Mouse (Mus musculus) bone marrow macrophage, adult 2 months (primary cell): Measurements from ENCODE around the gene Gins1.
"Not testable (repeated sequence)": the region's sequence is repeated elsewhere in the genome, so short reads cannot be mapped to it uniquely, and the experiment has no call there.

Experiments used
- CTCF ChIP-seq: IDR thresholded peaks from 2 replicates; pipeline ENCODE4 v1.5.1; 2012; ENCODE audit warnings: low read depth, mild to moderate bottlenecking, low read length, moderate library complexity
- POLR2A ChIP-seq: IDR thresholded peaks from 2 replicates; pipeline ENCODE4 v1.6.1; 2012; ENCODE audit warnings: mild to moderate bottlenecking, low read depth, low read length, borderline replicate concordance

DNA sequence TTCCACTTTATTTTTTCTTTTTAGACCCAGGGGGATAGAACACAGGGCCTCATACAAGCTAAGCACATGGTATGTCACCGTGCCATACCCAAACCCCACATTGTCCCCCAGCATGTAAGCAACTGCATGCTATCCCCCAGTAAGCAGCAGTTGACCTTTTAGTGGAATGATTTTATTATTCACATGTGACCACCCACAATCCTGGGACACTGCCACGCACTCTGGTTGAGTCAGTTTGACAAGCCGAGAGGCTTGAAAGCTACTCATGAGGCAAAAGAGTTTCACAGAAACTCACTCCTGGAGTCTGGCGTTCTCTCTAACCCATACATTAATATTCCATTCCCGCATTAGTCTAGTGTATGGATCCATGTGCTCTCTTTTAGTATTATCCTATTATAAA, 42.1 kb downstream of the Gins1 start:
- not testable (repeated sequence) for TF ChIP-seq POLR2A, CTCF
